Mouse (Mus musculus): Measurements from ENCODE around the gene Tmbim1.

DNA sequence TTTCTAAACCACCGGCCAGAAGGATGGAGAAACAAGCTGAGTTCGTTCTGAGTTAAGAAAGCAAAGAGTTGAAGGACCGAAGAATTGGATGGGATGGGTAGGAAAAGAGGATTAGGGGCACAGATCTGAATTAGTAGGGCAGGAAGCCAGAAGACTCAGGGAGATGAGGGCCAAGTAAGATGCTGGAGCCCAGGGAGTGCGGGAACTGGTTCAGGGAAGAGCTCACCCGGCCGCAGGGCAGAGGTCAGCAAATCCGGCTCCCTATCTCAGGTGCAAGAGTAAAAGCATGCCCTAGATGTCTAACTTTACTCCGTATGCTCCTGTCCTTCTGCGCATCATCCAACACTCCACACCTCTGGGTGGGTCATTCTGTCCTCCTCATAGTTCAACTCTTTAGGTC lies 27.5 kb upstream of the Tmbim1 start:
- TF ChIP-seq CTCF (IDR thresholded peaks at IDR 0.05; ENCODE audit: extremely low read depth, insufficient read depth, low read length) (no peak), POLR2A (IDR thresholded peaks at IDR 0.05; ENCODE audit: extremely low read depth, insufficient read depth, low read length) (no peak)
